Mouse (Mus musculus) forebrain, embryonic 15.5 days (tissue): Measurements from ENCODE around the gene Ypel4. TPM values are rescaled to one million over a fixed set of nuclear protein-coding genes. Genes with fewer than 3 reads are reported as not detected.

Experiments
- ATAC-seq: fragments of 200-750 bp; cut with Nextera tagmentation; replicated peaks from 2 replicates; pipeline ENCODE4 v1.8.0; 2017; ENCODE audit warnings: mild to moderate bottlenecking, moderate TSS enrichment, moderate library complexity
- H3K27ac ChIP-seq: fragments of 300-500 bp; sonication (generic); replicated peaks from 2 replicates; pipeline ENCODE4 v1.5.1; 2015; ENCODE audit warnings: mild to moderate bottlenecking, inconsistent platforms
- H3K27me3 ChIP-seq: fragments of 300-500 bp; sonication (generic); 2 replicates; pipeline ENCODE4 v1.6.1; 2015; ENCODE audit warnings: inconsistent platforms
- H3K36me3 ChIP-seq: fragments of 300-500 bp; sonication (generic); 2 replicates; pipeline ENCODE4 v1.6.1; 2015; ENCODE audit warnings: mild to moderate bottlenecking, inconsistent platforms
- H3K4me1 ChIP-seq: fragments of 300-500 bp; sonication (generic); 2 replicates; pipeline ENCODE4 v1.6.1; 2015; ENCODE audit warnings: inconsistent platforms
- H3K4me2 ChIP-seq: fragments of 300-500 bp; sonication (generic); replicated peaks from 2 replicates; pipeline ENCODE4 v1.6.1; 2015; ENCODE audit warnings: mild to moderate bottlenecking, inconsistent platforms
- H3K4me3 ChIP-seq: fragments of 300-500 bp; sonication (generic); 2 replicates; pipeline ENCODE4 v1.5.1; 2015; ENCODE audit warnings: mild to moderate bottlenecking, inconsistent platforms
- H3K9ac ChIP-seq: fragments of 300-500 bp; sonication (generic); replicated peaks from 2 replicates; pipeline ENCODE4 v1.6.1; 2015; ENCODE audit warnings: mild to moderate bottlenecking, inconsistent platforms
- H3K9me3 ChIP-seq: fragments of 300-500 bp; sonication (generic); 2 replicates; pipeline ENCODE4 v1.6.1; 2016; ENCODE audit warnings: inconsistent platforms
- WGBS: fragments of 180-500 bp; shearing (Covaris S2); methylation state at CpG from one replicate; pipeline ENCODE4 v1.1.7; 2015; ENCODE audit warnings: mixed read lengths; 5-methylcytosine and 5-hydroxymethylcytosine counted together
- polyA plus RNA-seq: library from polyadenylated mRNA; unstranded; fragments of >200 nt; fragmentation: Nextera tagmentation; extraction: Ambion mirVana; gene quantifications from 2 replicates; pipeline ENCODE4 v1.2.1, GENCODE M21; 2015

Gene Ypel4
- polyA plus RNA-seq, 1 experiment from 2014 or later, result 20.7 TPM

- Histone ChIP-seq H3K36me3 (no peaks in the 10 kb centered on the region), H3K27me3 (no peaks in the 10 kb centered on the region), H3K9me3 (no peaks in the 10 kb centered on the region), H3K27ac (no peak overlapping the region), H3K9ac (no peak overlapping the region), H3K4me3 (no peak overlapping the region), H3K4me2 (no peak overlapping the region), H3K4me1 (peaks cover 43% of the 10 kb centered on the region)
- ATAC-seq, result no peak
- 79% methylated on average over 1 of the region's 1 CpGs for WGBS
Observed at GRCm38 (mm10) chr2:84732394-84732793, 1.5 kb upstream of the Ypel4 start.

GRCm38 (mm10) chr2:84734351-84734864 lies 550 bp downstream of the Ypel4 start:
- H3K4me2 ChIP-seq, result peak overlapping the region; percentile 75
- peak; percentile 57 for ATAC-seq
- peak overlapping the region; percentile 84 for H3K9ac ChIP-seq
- H3K27ac ChIP-seq, result peak overlapping the region; percentile 84
- H3K4me3 ChIP-seq, result peak overlapping the region; percentile 69
- WGBS, result 1% methylated on average over 11 of the region's 11 CpGs
- peaks cover 56% of the 10 kb centered on the region for H3K4me1 ChIP-seq
- H3K9me3 ChIP-seq, result no peaks in the 10 kb centered on the region
- no peaks in the 10 kb centered on the region for H3K36me3 ChIP-seq
- H3K27me3 ChIP-seq, result no peaks in the 10 kb centered on the region

GRCm38 (mm10) chr2:84734919-84735318 lies 1.1 kb downstream of the Ypel4 start:
- H3K9me3 ChIP-seq, result no peaks in the 10 kb centered on the region
- peak overlapping the region; percentile 69 for H3K4me3 ChIP-seq
- no peaks in the 10 kb centered on the region for H3K27me3 ChIP-seq
- peak overlapping the region; percentile 75 for H3K4me2 ChIP-seq
- 6% methylated on average over 2 of the region's 2 CpGs for WGBS
- no peak for ATAC-seq
- peak overlapping the region; percentile 6; the same call in 1 of the 2 replicates for H3K27ac ChIP-seq
- no peaks in the 10 kb centered on the region for H3K36me3 ChIP-seq
- peak overlapping the region; percentile 84 for H3K9ac ChIP-seq
- peaks cover 56% of the 10 kb centered on the region for H3K4me1 ChIP-seq

- Histone ChIP-seq H3K27ac (peak overlapping the region; percentile 6; the same call in 1 of the 2 replicates), H3K4me1 (peaks cover 58% of the 10 kb centered on the region), H3K27me3 (no peaks in the 10 kb centered on the region), H3K4me2 (peak overlapping the region; percentile 75), H3K36me3 (no peaks in the 10 kb centered on the region), H3K9me3 (no peaks in the 10 kb centered on the region), H3K9ac (peak overlapping the region; percentile 84), H3K4me3 (peak overlapping the region; percentile 69)
- ATAC-seq, result no peak
- 16% methylated on average over 7 of the region's 7 CpGs for WGBS
Observed at GRCm38 (mm10) chr2:84735346-84735920, 1.6 kb downstream of the Ypel4 start.

- H3K4me3 ChIP-seq, result peak overlapping the region; percentile 69
- H3K27me3 ChIP-seq, result no peaks in the 10 kb centered on the region
- 3% methylated on average over 27 of the region's 27 CpGs for WGBS
- H3K36me3 ChIP-seq, result peaks cover 3% of the 10 kb centered on the region; the same call in 1 of the 2 replicates
- no peak for ATAC-seq
- H3K27ac ChIP-seq, result no peak overlapping the region
- H3K4me1 ChIP-seq, result peaks cover 69% of the 10 kb centered on the region
- peak overlapping the region; percentile 75 for H3K4me2 ChIP-seq
- H3K9me3 ChIP-seq, result no peaks in the 10 kb centered on the region
- peak overlapping the region; percentile 36 for H3K9ac ChIP-seq
Observed at GRCm38 (mm10) chr2:84736312-84737161, 2.7 kb downstream of the Ypel4 start.

GRCm38 (mm10) chr2:84737451-84737925 lies 3.6 kb downstream of the Ypel4 start:
- H3K4me2 ChIP-seq, result peak overlapping the region; percentile 75
- peak overlapping the region; percentile 18 for H3K9ac ChIP-seq
- no peak overlapping the region for H3K27ac ChIP-seq
- WGBS, result 4% methylated on average over 8 of the region's 8 CpGs
- ATAC-seq, result no peak
- no peaks in the 10 kb centered on the region for H3K27me3 ChIP-seq
- 0 out of 2 replicates have a peak overlapping the region, but pooled peaks have one; percentile 3 for H3K4me3 ChIP-seq
- H3K36me3 ChIP-seq, result peaks cover 3% of the 10 kb centered on the region; the same call in 1 of the 2 replicates
- peaks cover 79% of the 10 kb centered on the region for H3K4me1 ChIP-seq
- H3K9me3 ChIP-seq, result no peaks in the 10 kb centered on the region

- Histone ChIP-seq H3K27ac (no peak overlapping the region), H3K4me3 (peak overlapping the region; percentile 10)
Observed at GRCm38 (mm10) chr2:84738271-84738911, 4.5 kb downstream of the Ypel4 start.

GRCm38 (mm10) chr2:84740608-84741333 lies 6.9 kb downstream of the Ypel4 start:
- no peak for ATAC-seq
- H3K27me3 ChIP-seq, result no peaks in the 10 kb centered on the region
- H3K9ac ChIP-seq, result no peak overlapping the region
- WGBS, result 55% methylated on average over 15 of the region's 15 CpGs
- no peaks in the 10 kb centered on the region for H3K9me3 ChIP-seq
- peak overlapping the region; percentile 99 for H3K27ac ChIP-seq
- peaks cover 69% of the 10 kb centered on the region for H3K4me1 ChIP-seq
- peak overlapping the region; percentile 93; the same call in 1 of the 2 replicates for H3K4me3 ChIP-seq
- peaks cover 3% of the 10 kb centered on the region; the same call in 1 of the 2 replicates for H3K36me3 ChIP-seq
- H3K4me2 ChIP-seq, result peak overlapping the region; percentile 94

More at GRCm38 (mm10) chr2:84738271-84738911, 4.5 kb downstream of the Ypel4 start:
- Histone ChIP-seq H3K4me2 (peak overlapping the region; percentile 30), H3K9ac (0 out of 2 replicates have a peak overlapping the region, but pooled peaks have one; percentile 10), H3K27me3 (no peaks in the 10 kb centered on the region), H3K36me3 (peaks cover 3% of the 10 kb centered on the region; the same call in 1 of the 2 replicates), H3K9me3 (no peaks in the 10 kb centered on the region), H3K4me1 (peaks cover 79% of the 10 kb centered on the region)
- 4% methylated on average over 12 of the region's 12 CpGs for WGBS
- no peak for ATAC-seq

GRCm38 (mm10) chr2:84741841-84742450 lies 8.1 kb downstream of the Ypel4 start:
- peak overlapping the region; percentile 96 for H3K9ac ChIP-seq
- no peaks in the 10 kb centered on the region for H3K27me3 ChIP-seq
- peaks cover 3% of the 10 kb centered on the region; the same call in 1 of the 2 replicates for H3K36me3 ChIP-seq
- WGBS, result under 1% methylated on average over 5 of the region's 5 CpGs
- peaks cover 57% of the 10 kb centered on the region for H3K4me1 ChIP-seq
- peak overlapping the region; percentile 93 for H3K4me3 ChIP-seq
- peak overlapping the region; percentile 94 for H3K4me2 ChIP-seq
- no peaks in the 10 kb centered on the region for H3K9me3 ChIP-seq
- ATAC-seq, result no peak
- H3K27ac ChIP-seq, result peak overlapping the region; percentile 99

- Histone ChIP-seq H3K27ac (peak overlapping the region; percentile 99), H3K9ac (peak overlapping the region; percentile 96), H3K4me3 (peak overlapping the region; percentile 93), H3K4me2 (peak overlapping the region; percentile 94), H3K36me3 (peaks cover 3% of the 10 kb centered on the region; the same call in 1 of the 2 replicates), H3K9me3 (no peaks in the 10 kb centered on the region), H3K27me3 (no peaks in the 10 kb centered on the region), H3K4me1 (peaks cover 50% of the 10 kb centered on the region)
- under 1% methylated on average over 25 of the region's 26 CpGs for WGBS
- peak; percentile 74 for ATAC-seq
Observed at GRCm38 (mm10) chr2:84742451-84743283, 8.8 kb downstream of the Ypel4 start.
